Mouse (Mus musculus): Measurements from ENCODE around the gene Hypm. TPM values are rescaled to one million over a fixed set of nuclear protein-coding genes. Genes with fewer than 3 reads are reported as not detected.

Gene Hypm
- not detected in 2 replicates for polyA plus RNA-seq (2012; rRNA removed)

DNA sequence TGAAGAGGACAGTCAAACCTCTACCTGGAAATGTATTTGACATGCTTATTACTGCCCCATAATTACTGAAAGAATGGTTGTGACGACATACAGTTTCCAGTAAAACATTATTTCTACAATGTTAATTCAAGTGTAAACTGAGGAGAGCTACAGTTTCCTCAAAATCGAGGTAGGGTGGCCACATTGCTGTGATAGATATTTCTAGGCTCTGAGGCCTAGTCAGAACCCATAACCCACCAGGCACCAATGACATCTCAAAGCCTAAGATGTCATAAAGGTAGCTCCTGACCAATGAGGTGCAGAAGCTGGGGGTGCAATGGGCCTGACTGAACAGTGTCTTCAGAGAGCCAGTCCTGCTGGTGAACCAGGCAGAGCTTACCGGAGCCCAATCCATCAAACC lies at the start of gene Hypm:
Gene Hypm (plus strand): TSS at position 301 of the 400 bp plus-strand sequence.
- H3K27ac ChIP-seq (ENCODE audit: control insufficient read depth, insufficient read depth, low read length) = no peak within 1 kb of the TSS
- TF ChIP-seq POLR2A (IDR thresholded peaks at IDR 0.05; ENCODE audit: control insufficient read depth, extremely low read depth, insufficient read depth, low read length, poor library complexity) (no peak), CTCF (IDR thresholded peaks at IDR 0.05; ENCODE audit: borderline replicate concordance, control insufficient read depth, extremely low read depth, insufficient read depth, low read length, poor library complexity) (no peak)
- DNase-seq = no peak
- no peaks in the 10 kb centered on the region for H3K36me3 ChIP-seq (ENCODE audit: control insufficient read depth, insufficient read depth, low read length)
- WGBS = 87% methylated on average over 3 of the region's 3 CpGs
- H3K4me3 ChIP-seq (ENCODE audit: control insufficient read depth, insufficient read depth, low read length) = no peak within 1 kb of the TSS
- no peaks in the 10 kb centered on the region for H3K27me3 ChIP-seq (ENCODE audit: control insufficient read depth, insufficient read depth, low read length)
- no peaks in the 10 kb centered on the region for H3K4me1 ChIP-seq (replicated peaks; ENCODE audit: control insufficient read depth, insufficient read depth, low read length)

DNA sequence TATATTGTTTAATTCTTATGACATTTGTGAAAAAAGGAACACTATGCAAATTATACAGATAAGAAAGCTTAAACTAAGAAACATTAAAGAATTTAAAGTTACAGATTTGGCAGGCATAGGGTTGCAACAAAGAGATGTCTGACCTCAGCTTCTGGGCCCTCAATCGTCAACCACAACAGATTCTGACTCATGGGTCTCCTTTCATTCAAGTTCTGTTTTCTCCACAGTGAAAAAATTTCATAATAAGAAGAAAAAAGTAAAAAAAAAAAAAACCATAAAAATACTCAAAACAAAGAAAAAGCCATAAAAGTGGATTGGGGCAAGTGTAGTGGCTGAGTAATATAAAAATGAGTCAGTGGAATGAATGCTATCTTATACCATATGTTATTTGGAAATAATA lies 36.6 kb upstream of the Hypm start:
- no peak for TF ChIP-seq POLR2A (IDR thresholded peaks at IDR 0.05; ENCODE audit: control insufficient read depth, extremely low read depth, insufficient read depth, low read length, poor library complexity)
- TF ChIP-seq CTCF (IDR thresholded peaks at IDR 0.05; ENCODE audit: borderline replicate concordance, control insufficient read depth, extremely low read depth, insufficient read depth, low read length, poor library complexity) = no peak
- WGBS = 82% methylated on average over 1 of the region's 1 CpGs
- Histone ChIP-seq H3K4me3 (ENCODE audit: control insufficient read depth, insufficient read depth, low read length) (no peak overlapping the region), H3K4me1 (replicated peaks; ENCODE audit: control insufficient read depth, insufficient read depth, low read length) (no peaks in the 10 kb centered on the region), H3K27me3 (ENCODE audit: control insufficient read depth, insufficient read depth, low read length) (no peaks in the 10 kb centered on the region), H3K27ac (ENCODE audit: control insufficient read depth, insufficient read depth, low read length) (no peak overlapping the region), H3K36me3 (ENCODE audit: control insufficient read depth, insufficient read depth, low read length) (no peaks in the 10 kb centered on the region)
- no peak for DNase-seq

DNA sequence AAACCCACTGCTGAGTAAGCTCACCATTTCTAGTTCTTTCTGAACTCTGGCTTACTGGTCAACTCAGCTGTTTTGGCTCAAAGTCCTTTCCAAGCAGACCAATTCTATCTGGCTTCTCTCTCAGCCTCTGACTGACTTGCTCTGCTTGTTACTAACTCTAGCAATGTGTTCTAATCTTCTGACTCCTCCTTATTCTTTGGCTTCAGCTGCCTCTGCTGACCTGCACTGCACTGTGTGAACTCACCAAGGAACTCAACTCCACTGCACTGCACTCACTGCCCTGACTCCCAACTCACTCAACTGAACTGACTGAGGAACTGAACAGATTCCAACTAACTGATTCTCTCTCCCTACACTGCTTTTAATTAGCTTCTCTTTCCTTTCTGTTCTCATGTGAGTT lies 34.3 kb upstream of the Hypm start:
- TF ChIP-seq CTCF (IDR thresholded peaks at IDR 0.05; ENCODE audit: borderline replicate concordance, control insufficient read depth, extremely low read depth, insufficient read depth, low read length, poor library complexity) (no peak), POLR2A (IDR thresholded peaks at IDR 0.05; ENCODE audit: control insufficient read depth, extremely low read depth, insufficient read depth, low read length, poor library complexity) (no peak)
- H3K4me1 ChIP-seq (replicated peaks; ENCODE audit: control insufficient read depth, insufficient read depth, low read length) = no peaks in the 10 kb centered on the region
- no peaks in the 10 kb centered on the region for H3K27me3 ChIP-seq (ENCODE audit: control insufficient read depth, insufficient read depth, low read length)
- no peak overlapping the region for H3K27ac ChIP-seq (ENCODE audit: control insufficient read depth, insufficient read depth, low read length)
- no peak overlapping the region for H3K4me3 ChIP-seq (ENCODE audit: control insufficient read depth, insufficient read depth, low read length)
- no peak for DNase-seq
- H3K36me3 ChIP-seq (ENCODE audit: control insufficient read depth, insufficient read depth, low read length) = no peaks in the 10 kb centered on the region

DNA sequence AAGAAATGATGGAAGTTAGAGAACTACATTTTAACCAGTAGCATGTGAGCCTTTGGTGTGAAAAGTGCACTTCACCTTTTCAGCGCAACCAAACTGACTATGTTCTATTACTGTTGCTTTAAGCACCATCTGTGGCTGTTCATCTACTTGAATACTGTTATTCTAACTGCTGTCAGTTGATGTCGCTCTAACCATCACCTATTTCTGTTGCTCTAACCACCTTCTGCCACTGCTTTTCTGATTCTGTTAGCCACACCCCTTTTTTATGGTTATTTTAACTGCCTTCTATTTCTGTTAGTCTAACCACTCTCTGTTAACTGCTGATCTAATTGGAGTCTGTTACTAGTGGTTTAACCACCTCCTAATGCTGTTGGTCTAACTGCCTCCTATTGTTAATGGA lies 11.9 kb upstream of the Hypm start:
- DNase-seq = no peak
- Histone ChIP-seq H3K27ac (ENCODE audit: control insufficient read depth, insufficient read depth, low read length) (no peak overlapping the region), H3K27me3 (ENCODE audit: control insufficient read depth, insufficient read depth, low read length) (no peaks in the 10 kb centered on the region), H3K4me1 (replicated peaks; ENCODE audit: control insufficient read depth, insufficient read depth, low read length) (no peaks in the 10 kb centered on the region), H3K36me3 (ENCODE audit: control insufficient read depth, insufficient read depth, low read length) (no peaks in the 10 kb centered on the region), H3K4me3 (ENCODE audit: control insufficient read depth, insufficient read depth, low read length) (no peak overlapping the region)
- 96% methylated on average over 2 of the region's 2 CpGs for WGBS
- TF ChIP-seq POLR2A (IDR thresholded peaks at IDR 0.05; ENCODE audit: control insufficient read depth, extremely low read depth, insufficient read depth, low read length, poor library complexity) (no peak), CTCF (IDR thresholded peaks at IDR 0.05; ENCODE audit: borderline replicate concordance, control insufficient read depth, extremely low read depth, insufficient read depth, low read length, poor library complexity) (no peak)

DNA sequence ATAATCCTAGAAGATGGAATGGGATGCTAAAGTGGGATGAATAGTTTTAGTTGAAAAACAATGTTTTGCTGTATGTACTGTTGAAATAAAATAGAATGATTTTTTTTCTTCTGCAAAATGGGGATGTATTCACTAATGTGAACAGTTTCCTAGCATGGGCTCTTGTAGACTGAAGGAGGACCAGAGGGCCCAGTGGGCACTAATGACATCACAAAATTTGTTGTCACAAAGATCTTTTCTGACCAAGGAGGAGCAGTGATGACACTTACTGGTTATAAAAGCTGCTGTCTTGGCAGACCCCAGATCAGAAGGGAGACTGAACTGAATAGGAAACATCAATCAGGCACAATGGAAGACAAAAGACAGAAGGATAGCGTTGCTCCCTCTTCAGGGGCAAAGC lies 2.7 kb downstream of the Hypm start, which contains the start of gene H2al3:
Gene H2al3 (plus strand): TSS at position 301 of the 400 bp plus-strand sequence.
- H3K36me3 ChIP-seq (ENCODE audit: control insufficient read depth, insufficient read depth, low read length) = no peaks in the 10 kb centered on the region
- DNase-seq = no peak
- no peaks in the 10 kb centered on the region for H3K27me3 ChIP-seq (ENCODE audit: control insufficient read depth, insufficient read depth, low read length)
- TF ChIP-seq CTCF (IDR thresholded peaks at IDR 0.05; ENCODE audit: borderline replicate concordance, control insufficient read depth, extremely low read depth, insufficient read depth, low read length, poor library complexity) (no peak), POLR2A (IDR thresholded peaks at IDR 0.05; ENCODE audit: control insufficient read depth, extremely low read depth, insufficient read depth, low read length, poor library complexity) (no peak)
- no peaks in the 10 kb centered on the region for H3K4me1 ChIP-seq (replicated peaks; ENCODE audit: control insufficient read depth, insufficient read depth, low read length)
- WGBS = 88% methylated on average over 1 of the region's 1 CpGs
- H3K27ac ChIP-seq (ENCODE audit: control insufficient read depth, insufficient read depth, low read length) = no peak within 1 kb of the TSS
- H3K4me3 ChIP-seq (ENCODE audit: control insufficient read depth, insufficient read depth, low read length) = no peak within 1 kb of the TSS

DNA sequence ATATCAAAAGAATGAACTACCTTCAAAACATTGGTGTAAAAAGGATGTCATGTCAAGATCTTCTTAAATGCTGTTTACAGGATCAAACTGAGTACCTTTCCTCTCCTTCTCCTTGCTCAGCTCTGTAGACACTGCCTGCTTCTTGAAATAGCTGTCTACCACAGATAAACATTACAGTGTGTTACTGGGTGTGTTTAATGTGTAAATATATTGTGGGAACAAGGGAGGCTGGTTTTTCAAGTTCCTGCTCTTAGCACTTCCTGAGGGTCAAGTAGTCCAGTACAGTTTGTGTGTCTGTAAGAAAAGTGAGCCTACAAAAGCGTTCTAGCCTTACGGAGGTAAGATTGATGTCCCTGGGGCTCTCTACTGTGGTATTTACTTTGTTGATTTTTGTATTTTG lies 15.1 kb downstream of the Hypm start:
- no peaks in the 10 kb centered on the region for H3K4me1 ChIP-seq (replicated peaks; ENCODE audit: control insufficient read depth, insufficient read depth, low read length)
- H3K27ac ChIP-seq (ENCODE audit: control insufficient read depth, insufficient read depth, low read length) = no peak overlapping the region
- 88% methylated on average over 2 of the region's 2 CpGs for WGBS
- no peaks in the 10 kb centered on the region for H3K27me3 ChIP-seq (ENCODE audit: control insufficient read depth, insufficient read depth, low read length)
- H3K36me3 ChIP-seq (ENCODE audit: control insufficient read depth, insufficient read depth, low read length) = no peaks in the 10 kb centered on the region
- DNase-seq = no peak
- no peak overlapping the region for H3K4me3 ChIP-seq (ENCODE audit: control insufficient read depth, insufficient read depth, low read length)
- TF ChIP-seq POLR2A (IDR thresholded peaks at IDR 0.05; ENCODE audit: control insufficient read depth, extremely low read depth, insufficient read depth, low read length, poor library complexity) (no peak), CTCF (IDR thresholded peaks at IDR 0.05; ENCODE audit: borderline replicate concordance, control insufficient read depth, extremely low read depth, insufficient read depth, low read length, poor library complexity) (no peak)

DNA sequence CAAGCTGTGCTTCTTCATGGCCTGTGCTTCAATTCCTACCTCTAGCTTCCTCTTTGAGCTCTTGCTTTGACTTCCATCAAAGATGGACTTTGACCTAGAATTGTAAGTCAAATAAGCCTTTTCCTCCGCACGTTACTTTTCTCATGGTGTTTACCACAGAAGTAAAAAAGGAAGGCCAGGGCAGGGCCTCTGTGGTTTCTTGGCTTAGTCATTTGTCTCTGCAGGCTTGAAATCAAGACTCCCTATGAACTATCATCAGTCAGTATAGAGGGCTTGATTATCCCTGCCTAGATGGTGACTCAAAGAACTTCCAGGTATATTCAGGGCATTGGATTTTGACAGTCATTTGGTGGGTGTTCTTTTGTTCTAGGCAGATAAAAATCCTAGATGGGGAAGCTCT lies 28.8 kb downstream of the Hypm start:
- Histone ChIP-seq H3K27me3 (ENCODE audit: control insufficient read depth, insufficient read depth, low read length) (no peaks in the 10 kb centered on the region), H3K4me1 (replicated peaks; ENCODE audit: control insufficient read depth, insufficient read depth, low read length) (no peaks in the 10 kb centered on the region), H3K4me3 (ENCODE audit: control insufficient read depth, insufficient read depth, low read length) (no peak overlapping the region), H3K27ac (ENCODE audit: control insufficient read depth, insufficient read depth, low read length) (no peak overlapping the region), H3K36me3 (ENCODE audit: control insufficient read depth, insufficient read depth, low read length) (no peaks in the 10 kb centered on the region)
- WGBS = 75% methylated on average over 2 of the region's 2 CpGs
- TF ChIP-seq POLR2A (IDR thresholded peaks at IDR 0.05; ENCODE audit: control insufficient read depth, extremely low read depth, insufficient read depth, low read length, poor library complexity) (no peak), CTCF (IDR thresholded peaks at IDR 0.05; ENCODE audit: borderline replicate concordance, control insufficient read depth, extremely low read depth, insufficient read depth, low read length, poor library complexity) (no peak)
- no peak for DNase-seq

All from thymus, adult 2 months (tissue).